Mouse (Mus musculus) neural tube, embryonic 12.5 days (tissue): ENCODE data around the gene Rpl34. TPM values are rescaled to one million over a fixed set of nuclear protein-coding genes. Genes with fewer than 3 reads are reported as not detected.

Experiments used
- ATAC-seq: fragments of 200-750 bp; cut with Nextera tagmentation; 2 replicates; pipeline ENCODE4 v1.8.0; 2017; ENCODE audit warnings: low read depth, mild to moderate bottlenecking, moderate TSS enrichment, moderate library complexity; ENCODE audit not compliant: low FRiP score
- H3K27ac ChIP-seq: fragments of 300-500 bp; sonication (generic); 2 replicates; pipeline ENCODE4 v1.5.1; 2016
- H3K27me3 ChIP-seq: fragments of 300-500 bp; sonication (generic); replicated peaks from 2 replicates; pipeline ENCODE4 v1.6.1; 2016; ENCODE audit warnings: mild to moderate bottlenecking
- H3K36me3 ChIP-seq: fragments of 300-500 bp; sonication (generic); 2 replicates; pipeline ENCODE4 v1.6.1; 2016; ENCODE audit warnings: mild to moderate bottlenecking
- H3K4me1 ChIP-seq: fragments of 300-500 bp; sonication (generic); 2 replicates; pipeline ENCODE4 v1.6.1; 2016
- H3K4me2 ChIP-seq: fragments of 300-500 bp; sonication (generic); replicated peaks from 2 replicates; pipeline ENCODE4 v1.6.1; 2016; ENCODE audit warnings: mild to moderate bottlenecking
- H3K4me3 ChIP-seq: fragments of 300-500 bp; sonication (generic); 2 replicates; pipeline ENCODE4 v1.5.1; 2016
- H3K9ac ChIP-seq: fragments of 300-500 bp; sonication (generic); 2 replicates; pipeline ENCODE4 v1.6.1; 2016; ENCODE audit warnings: mild to moderate bottlenecking
- H3K9me3 ChIP-seq: fragments of 300-500 bp; sonication (generic); 2 replicates; pipeline ENCODE4 v1.6.1; 2016; ENCODE audit warnings: mild to moderate bottlenecking
- WGBS: fragments of 180-500 bp; shearing (Covaris S2); methylation state at CpG from one replicate; pipeline ENCODE4 v1.1.7; 2016; 5-methylcytosine and 5-hydroxymethylcytosine counted together
- polyA plus RNA-seq: library from polyadenylated mRNA; unstranded; fragments of >200 nt; fragmentation: Nextera tagmentation; extraction: Ambion mirVana; gene quantifications from 2 replicates; pipeline ENCODE4 v1.2.1, GENCODE M21; 2016

Rpl34 gene
- polyA plus RNA-seq, 1 experiment from 2014 or later = 604 TPM

GRCm38 (mm10) chr3:130729472-130730188 lies 568 bp downstream of the Rpl34 start:
- Histone ChIP-seq H3K27ac (peak overlapping the region; percentile 77), H3K4me1 (peaks cover 11% of the 10 kb centered on the region), H3K27me3 (no peaks in the 10 kb centered on the region), H3K9ac (peak overlapping the region; percentile 97), H3K36me3 (peaks cover 36% of the 10 kb centered on the region), H3K9me3 (no peaks in the 10 kb centered on the region), H3K4me2 (peak overlapping the region; percentile 87), H3K4me3 (peak overlapping the region; percentile 94)
- under 1% methylated on average over 58 of the region's 58 CpGs for WGBS
- peak; percentile 17 for ATAC-seq

- H3K9ac ChIP-seq = no peak overlapping the region
- H3K4me3 ChIP-seq = no peak overlapping the region
- peaks cover 36% of the 10 kb centered on the region for H3K36me3 ChIP-seq
- ATAC-seq = no peak
- peaks cover 11% of the 10 kb centered on the region for H3K4me1 ChIP-seq
- no peaks in the 10 kb centered on the region for H3K9me3 ChIP-seq
- H3K27ac ChIP-seq = no peak overlapping the region
- 86% methylated on average over 4 of the region's 4 CpGs for WGBS
- no peaks in the 10 kb centered on the region for H3K27me3 ChIP-seq
- no peak overlapping the region for H3K4me2 ChIP-seq
These were observed 2.5 kb downstream of the Rpl34 start for GRCm38 (mm10) chr3:130727676-130728075.

- no peak overlapping the region for H3K27ac ChIP-seq
- H3K4me2 ChIP-seq = no peak overlapping the region
- H3K36me3 ChIP-seq = peaks cover 36% of the 10 kb centered on the region
- H3K9ac ChIP-seq = no peak overlapping the region
- WGBS = 95% methylated on average over 1 of the region's 1 CpGs
- H3K4me3 ChIP-seq = no peak overlapping the region
- ATAC-seq = no peak
- peaks cover 11% of the 10 kb centered on the region for H3K4me1 ChIP-seq
- H3K9me3 ChIP-seq = no peaks in the 10 kb centered on the region
- no peaks in the 10 kb centered on the region for H3K27me3 ChIP-seq
These were observed 3.2 kb downstream of the Rpl34 start for GRCm38 (mm10) chr3:130727036-130727435.

- H3K4me3 ChIP-seq = no peak overlapping the region
- H3K9me3 ChIP-seq = no peaks in the 10 kb centered on the region
- H3K9ac ChIP-seq = no peak overlapping the region
- no peak overlapping the region for H3K27ac ChIP-seq
- WGBS = 59% methylated on average over 2 of the region's 2 CpGs
- peaks cover 36% of the 10 kb centered on the region for H3K36me3 ChIP-seq
- no peak for ATAC-seq
- peaks cover 11% of the 10 kb centered on the region for H3K4me1 ChIP-seq
- no peaks in the 10 kb centered on the region for H3K27me3 ChIP-seq
- no peak overlapping the region for H3K4me2 ChIP-seq
These were observed 4.5 kb downstream of the Rpl34 start for GRCm38 (mm10) chr3:130725718-130726117.

- Histone ChIP-seq H3K27ac (no peak overlapping the region), H3K36me3 (peaks cover 24% of the 10 kb centered on the region), H3K9ac (no peak overlapping the region), H3K4me3 (no peak overlapping the region), H3K9me3 (no peaks in the 10 kb centered on the region), H3K4me2 (no peak overlapping the region), H3K27me3 (no peaks in the 10 kb centered on the region), H3K4me1 (no peaks in the 10 kb centered on the region)
- ATAC-seq = no peak
- 79% methylated on average over 11 of the region's 11 CpGs for WGBS
These were observed 7.3 kb downstream of the Rpl34 start for GRCm38 (mm10) chr3:130722733-130723478.

- H3K27ac ChIP-seq = no peak overlapping the region
- H3K9ac ChIP-seq = no peak overlapping the region
- H3K9me3 ChIP-seq = no peaks in the 10 kb centered on the region
- ATAC-seq = no peak
- no peaks in the 10 kb centered on the region for H3K4me1 ChIP-seq
- H3K4me3 ChIP-seq = no peak overlapping the region
- 88% methylated on average over 4 of the region's 4 CpGs for WGBS
- H3K36me3 ChIP-seq = no peaks in the 10 kb centered on the region; the same call in 1 of the 2 replicates
- no peak overlapping the region for H3K4me2 ChIP-seq
- H3K27me3 ChIP-seq = no peaks in the 10 kb centered on the region
These were observed 10.0 kb downstream of the Rpl34 start for GRCm38 (mm10) chr3:130720225-130720624.

GRCm38 (mm10) chr3:130718871-130719270 lies 11.3 kb downstream of the Rpl34 start:
- ATAC-seq = no peak
- Histone ChIP-seq H3K9ac (no peak overlapping the region), H3K27ac (no peak overlapping the region), H3K4me2 (no peak overlapping the region), H3K9me3 (no peaks in the 10 kb centered on the region), H3K4me1 (no peaks in the 10 kb centered on the region; the same call in 1 of the 2 replicates), H3K27me3 (no peaks in the 10 kb centered on the region), H3K4me3 (no peak overlapping the region), H3K36me3 (no peaks in the 10 kb centered on the region)
- 93% methylated on average over 4 of the region's 4 CpGs for WGBS

- H3K27ac ChIP-seq = no peak overlapping the region
- ATAC-seq = no peak
- no peaks in the 10 kb centered on the region; the same call in 1 of the 2 replicates for H3K4me1 ChIP-seq
- H3K36me3 ChIP-seq = no peaks in the 10 kb centered on the region
- no peaks in the 10 kb centered on the region for H3K27me3 ChIP-seq
- no peak overlapping the region for H3K4me2 ChIP-seq
- no peaks in the 10 kb centered on the region for H3K9me3 ChIP-seq
- H3K4me3 ChIP-seq = no peak overlapping the region
- no peak overlapping the region for H3K9ac ChIP-seq
- 94% methylated on average over 7 of the region's 7 CpGs for WGBS
These were observed 13.6 kb downstream of the Rpl34 start for GRCm38 (mm10) chr3:130716555-130716954.

- no peak overlapping the region for H3K9ac ChIP-seq
- WGBS = 25% methylated on average over 22 of the region's 22 CpGs
- no peaks in the 10 kb centered on the region for H3K27me3 ChIP-seq
- peak overlapping the region; percentile 58 for H3K4me2 ChIP-seq
- no peak overlapping the region for H3K27ac ChIP-seq
- no peaks in the 10 kb centered on the region for H3K9me3 ChIP-seq
- no peak for ATAC-seq
- H3K4me3 ChIP-seq = peak overlapping the region; percentile 21; the same call in 1 of the 2 replicates
- peaks cover under 1% of the 10 kb centered on the region; the same call in 1 of the 2 replicates for H3K4me1 ChIP-seq
- H3K36me3 ChIP-seq = no peaks in the 10 kb centered on the region
These were observed 15.2 kb downstream of the Rpl34 start for GRCm38 (mm10) chr3:130714775-130715568.

GRCm38 (mm10) chr3:130712891-130713290 lies 17.3 kb downstream of the Rpl34 start:
- no peak overlapping the region for H3K4me2 ChIP-seq
- 63% methylated on average over 6 of the region's 6 CpGs for WGBS
- H3K4me1 ChIP-seq = peaks cover 10% of the 10 kb centered on the region
- H3K27me3 ChIP-seq = no peaks in the 10 kb centered on the region
- no peak overlapping the region for H3K27ac ChIP-seq
- no peaks in the 10 kb centered on the region for H3K36me3 ChIP-seq
- H3K9me3 ChIP-seq = no peaks in the 10 kb centered on the region
- H3K9ac ChIP-seq = no peak overlapping the region
- H3K4me3 ChIP-seq = no peak overlapping the region
- no peak for ATAC-seq

- Histone ChIP-seq H3K36me3 (no peaks in the 10 kb centered on the region), H3K9ac (no peak overlapping the region), H3K27me3 (no peaks in the 10 kb centered on the region), H3K4me2 (peak overlapping the region; percentile 78), H3K4me3 (peak overlapping the region; percentile 7; the same call in 1 of the 2 replicates), H3K27ac (no peak overlapping the region), H3K4me1 (peaks cover 13% of the 10 kb centered on the region), H3K9me3 (no peaks in the 10 kb centered on the region)
- no peak for ATAC-seq
- WGBS = 62% methylated on average over 7 of the region's 7 CpGs
These were observed 20.1 kb downstream of the Rpl34 start for GRCm38 (mm10) chr3:130710103-130710502.
